Mouse (Mus musculus): ENCODE results near the gene Gm8332. TPM values are rescaled to one million over a fixed set of nuclear protein-coding genes. Genes with fewer than 3 reads are reported as not detected.
"Not testable (repeated sequence)": the region's sequence is repeated elsewhere in the genome, so short reads cannot be mapped to it uniquely, and the experiment has no call there.

The Gm8332 gene
- not detected in 2 replicates for polyA plus RNA-seq (2014; fragmentation: Nextera tagmentation; extraction: Ambion mirVana)

GRCm38 (mm10) chr12:88250000-88250399, at the start of gene Gm8332:
Gene Gm8332, minus strand, starts transcription at chr12:88250100.
- H3K9ac ChIP-seq (ENCODE audit: low read length); H3K27ac ChIP-seq (ENCODE audit: low read depth, low read length): not testable (repeated sequence)
- 90% methylated on average over 1 of the region's 2 CpGs for WGBS

GRCm38 (mm10) chr12:88297171-88297570, 47.3 kb upstream of the Gm8332 start:
- not testable (repeated sequence) for DNase-seq (ENCODE audit: low spot score, missing footprints); H3K4me1 ChIP-seq (ENCODE audit: control insufficient read depth, insufficient read depth, low read length); H3K9me3 ChIP-seq (ENCODE audit: control insufficient read depth, low read length); H3K27ac ChIP-seq (ENCODE audit: low read depth, low read length); H3K9ac ChIP-seq (ENCODE audit: low read length); H3K4me3 ChIP-seq (ENCODE audit: low read depth, low read length); H3K36me3 ChIP-seq (ENCODE audit: control insufficient read depth, insufficient read depth, low read length); ATAC-seq (ENCODE audit: low FRiP score); H3K27me3 ChIP-seq (ENCODE audit: control insufficient read depth, insufficient read depth, low read length); H3K4me2 ChIP-seq
- 69% methylated on average over 2 of the region's 2 CpGs for WGBS

More at GRCm38 (mm10) chr12:88250000-88250399, at the start of gene Gm8332:
- DNase-seq (ENCODE audit: low spot score, missing footprints); H3K4me2 ChIP-seq; H3K36me3 ChIP-seq (ENCODE audit: control insufficient read depth, insufficient read depth, low read length); H3K27me3 ChIP-seq (ENCODE audit: control insufficient read depth, insufficient read depth, low read length); H3K9me3 ChIP-seq (ENCODE audit: control insufficient read depth, low read length); H3K4me1 ChIP-seq (ENCODE audit: control insufficient read depth, insufficient read depth, low read length); H3K4me3 ChIP-seq (ENCODE audit: low read depth, low read length); ATAC-seq (ENCODE audit: low FRiP score): not testable (repeated sequence)

GRCm38 (mm10) chr12:88293082-88293481, 43.2 kb upstream of the Gm8332 start:
- not testable (repeated sequence) for ATAC-seq (ENCODE audit: low FRiP score); H3K9me3 ChIP-seq (ENCODE audit: control insufficient read depth, low read length); H3K4me3 ChIP-seq (ENCODE audit: low read depth, low read length); H3K27me3 ChIP-seq (ENCODE audit: control insufficient read depth, insufficient read depth, low read length); H3K4me2 ChIP-seq; H3K27ac ChIP-seq (ENCODE audit: low read depth, low read length); H3K9ac ChIP-seq (ENCODE audit: low read length); H3K36me3 ChIP-seq (ENCODE audit: control insufficient read depth, insufficient read depth, low read length); DNase-seq (ENCODE audit: low spot score, missing footprints); H3K4me1 ChIP-seq (ENCODE audit: control insufficient read depth, insufficient read depth, low read length)
- WGBS = 75% methylated on average over 4 of the region's 4 CpGs

GRCm38 (mm10) chr12:88285224-88285623, 35.3 kb upstream of the Gm8332 start:
- DNase-seq (ENCODE audit: low spot score, missing footprints); H3K9ac ChIP-seq (ENCODE audit: low read length); H3K27ac ChIP-seq (ENCODE audit: low read depth, low read length); H3K4me1 ChIP-seq (ENCODE audit: control insufficient read depth, insufficient read depth, low read length); H3K9me3 ChIP-seq (ENCODE audit: control insufficient read depth, low read length); H3K27me3 ChIP-seq (ENCODE audit: control insufficient read depth, insufficient read depth, low read length); H3K4me2 ChIP-seq; H3K4me3 ChIP-seq (ENCODE audit: low read depth, low read length); H3K36me3 ChIP-seq (ENCODE audit: control insufficient read depth, insufficient read depth, low read length): not testable (repeated sequence)
- peak; percentile 58; the same call in 1 of the 2 replicates for ATAC-seq (ENCODE audit: low FRiP score)
- 83% methylated on average over 4 of the region's 5 CpGs for whole genome bisulfite sequencing

- H3K4me3 ChIP-seq (ENCODE audit: low read depth, low read length); H3K4me2 ChIP-seq; H3K4me1 ChIP-seq (ENCODE audit: control insufficient read depth, insufficient read depth, low read length); ATAC-seq (ENCODE audit: low FRiP score); H3K9ac ChIP-seq (ENCODE audit: low read length); H3K27ac ChIP-seq (ENCODE audit: low read depth, low read length); DNase-seq (ENCODE audit: low spot score, missing footprints); H3K9me3 ChIP-seq (ENCODE audit: control insufficient read depth, low read length); H3K27me3 ChIP-seq (ENCODE audit: control insufficient read depth, insufficient read depth, low read length); H3K36me3 ChIP-seq (ENCODE audit: control insufficient read depth, insufficient read depth, low read length): not testable (repeated sequence)
- 86% methylated on average over 5 of the region's 5 CpGs for WGBS
Measured at GRCm38 (mm10) chr12:88274400-88274799, 24.5 kb upstream of the Gm8332 start, which contains the start of gene Gm5662. Gene Gm5662, minus strand, starts transcription at chr12:88274500.

- Histone ChIP-seq H3K9ac (ENCODE audit: low read length) (no peak overlapping the region), H3K4me3 (ENCODE audit: low read depth, low read length) (no peak overlapping the region), H3K27ac (ENCODE audit: low read depth, low read length) (no peak overlapping the region), H3K27me3 (ENCODE audit: control insufficient read depth, insufficient read depth, low read length) (no peaks in the 10 kb centered on the region), H3K4me2 (no peak overlapping the region), H3K36me3 (ENCODE audit: control insufficient read depth, insufficient read depth, low read length) (no peaks in the 10 kb centered on the region), H3K4me1 (ENCODE audit: control insufficient read depth, insufficient read depth, low read length) (no peaks in the 10 kb centered on the region), H3K9me3 (ENCODE audit: control insufficient read depth, low read length) (peaks cover 3% of the 10 kb centered on the region; the same call in 1 of the 2 replicates)
- WGBS = 61% methylated on average over 1 of the region's 1 CpGs
- no peak for DNase-seq (ENCODE audit: low spot score, missing footprints)
- ATAC-seq (ENCODE audit: low FRiP score) = no peak
Measured at GRCm38 (mm10) chr12:88257241-88257640, 7.3 kb upstream of the Gm8332 start.

- DNase-seq (ENCODE audit: low spot score, missing footprints); H3K4me1 ChIP-seq (ENCODE audit: control insufficient read depth, insufficient read depth, low read length); H3K27me3 ChIP-seq (ENCODE audit: control insufficient read depth, insufficient read depth, low read length); H3K27ac ChIP-seq (ENCODE audit: low read depth, low read length); H3K9ac ChIP-seq (ENCODE audit: low read length); H3K4me2 ChIP-seq; H3K36me3 ChIP-seq (ENCODE audit: control insufficient read depth, insufficient read depth, low read length); ATAC-seq (ENCODE audit: low FRiP score); H3K9me3 ChIP-seq (ENCODE audit: control insufficient read depth, low read length); H3K4me3 ChIP-seq (ENCODE audit: low read depth, low read length): not testable (repeated sequence)
- 61% methylated on average over 2 of the region's 2 CpGs for WGBS
Measured at GRCm38 (mm10) chr12:88255917-88256316, 6.0 kb upstream of the Gm8332 start.

GRCm38 (mm10) chr12:88245786-88246185, 4.1 kb downstream of the Gm8332 start:
- H3K27me3 ChIP-seq (ENCODE audit: control insufficient read depth, insufficient read depth, low read length); ATAC-seq (ENCODE audit: low FRiP score); H3K9ac ChIP-seq (ENCODE audit: low read length); DNase-seq (ENCODE audit: low spot score, missing footprints); H3K9me3 ChIP-seq (ENCODE audit: control insufficient read depth, low read length); H3K4me2 ChIP-seq; H3K4me3 ChIP-seq (ENCODE audit: low read depth, low read length); H3K36me3 ChIP-seq (ENCODE audit: control insufficient read depth, insufficient read depth, low read length); H3K27ac ChIP-seq (ENCODE audit: low read depth, low read length); H3K4me1 ChIP-seq (ENCODE audit: control insufficient read depth, insufficient read depth, low read length): not testable (repeated sequence)

GRCm38 (mm10) chr12:88242940-88243339, 7.0 kb downstream of the Gm8332 start:
- H3K27ac ChIP-seq (ENCODE audit: low read depth, low read length); DNase-seq (ENCODE audit: low spot score, missing footprints); H3K4me2 ChIP-seq; H3K4me1 ChIP-seq (ENCODE audit: control insufficient read depth, insufficient read depth, low read length); ATAC-seq (ENCODE audit: low FRiP score); H3K9me3 ChIP-seq (ENCODE audit: control insufficient read depth, low read length); H3K36me3 ChIP-seq (ENCODE audit: control insufficient read depth, insufficient read depth, low read length); H3K9ac ChIP-seq (ENCODE audit: low read length); H3K4me3 ChIP-seq (ENCODE audit: low read depth, low read length); H3K27me3 ChIP-seq (ENCODE audit: control insufficient read depth, insufficient read depth, low read length): not testable (repeated sequence)
- 37% methylated on average over 1 of the region's 1 CpGs for WGBS
